1 mouse cellular context compared by ENCODE assay signal in the genomic region with DNA sequence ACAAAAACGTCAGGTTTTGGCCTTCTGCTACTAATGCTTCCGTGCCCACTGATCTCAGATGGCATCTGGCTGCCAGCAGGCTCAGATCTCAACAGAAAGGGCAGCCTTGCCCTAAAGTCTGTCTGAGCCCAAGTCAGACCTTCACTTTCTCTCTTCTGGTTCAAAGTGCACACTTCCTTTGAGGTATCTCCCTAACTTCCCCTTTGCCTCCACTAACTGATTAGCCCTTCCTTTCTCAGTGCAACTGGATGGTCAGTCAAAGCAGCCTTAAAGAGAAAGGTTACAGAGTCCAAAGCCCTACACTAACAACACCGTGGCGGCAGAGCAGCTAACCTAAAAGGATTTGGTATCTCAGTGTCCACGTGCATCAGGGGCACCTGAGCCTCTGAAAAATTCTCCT.
TF ChIP-seq lines count a peak whose summit lies in the region.

No protein-coding gene starts in this region.

TF ChIP-seq in MEL, 35 proteins besides CTCF, POLR2A, EP300 and RAD21:
- TF ChIP-seq MAFK (IDR thresholded peaks at IDR 0.05; ENCODE audit: borderline replicate concordance, low read depth, low read length): no peak
- peak; percentile 42; the same call in 1 of the 2 replicates for TF ChIP-seq MYC (IDR thresholded peaks at IDR 0.05; ENCODE audit: low read depth, low read length)
- no peak for TF ChIP-seq ETS1 (IDR thresholded peaks at IDR 0.05; ENCODE audit: low read depth, low read length)
- TF ChIP-seq JUND (IDR thresholded peaks at IDR 0.05; ENCODE audit: low read depth, low read length): no peak
- TF ChIP-seq RCOR1 (IDR thresholded peaks at IDR 0.05; ENCODE audit: low read depth, low read length): no peak
- TF ChIP-seq POLR2AphosphoS5 (IDR thresholded peaks at IDR 0.05; ENCODE audit: borderline replicate concordance, low read depth, low read length): no peak
- TF ChIP-seq GATA1 (IDR thresholded peaks at IDR 0.05; ENCODE audit: low read depth, low read length): peak; percentile 49; the same call in 1 of the 2 replicates
- no peak for TF ChIP-seq TBP (IDR thresholded peaks at IDR 0.05; ENCODE audit: low read depth, low read length)
- no peak for TF ChIP-seq CHD2 (IDR thresholded peaks at IDR 0.05; ENCODE audit: low read length)
